Mouse (Mus musculus): Measurements from ENCODE around the gene Atg4a-ps.

GRCm38 (mm10) chr3:103633124-103633523 is 12.7 kb downstream of the Atg4a-ps start:
- no peak for TF ChIP-seq GATA1 (IDR thresholded peaks at IDR 0.05; ENCODE audit: borderline replicate concordance, low read length)
- TF ChIP-seq FLI1 (IDR thresholded peaks at IDR 0.05; ENCODE audit: low read length), result no peak

All from megakaryocyte, embryonic 14.5 days (primary cell).